Mouse (Mus musculus): ENCODE data around the gene C130026I21Rik.
"Not testable (repeated sequence)": the region's sequence is repeated elsewhere in the genome, so short reads cannot be mapped to it uniquely, and the experiment has no call there.

The C130026I21Rik gene

GRCm38 (mm10) chr1:85071690-85072089 is 198.7 kb downstream of the C130026I21Rik start:
- in situ Hi-C loops (cut with MboI, MseI): loop anchor here (5.0 to 10.0 kb wide), 4 partner anchors 116 to 566 kb away; no protein-coding TSS in a partner anchor

- in situ Hi-C loops (cut with MboI, MseI): loop anchor here (5.0 kb wide), 1 partner anchor 78 kb away; no protein-coding TSS in a partner anchor
Measured at GRCm38 (mm10) chr1:85035801-85036200, 234.6 kb downstream of the C130026I21Rik start.

- in situ Hi-C loops (cut with MboI, MseI): not testable (repeated sequence)
Measured at GRCm38 (mm10) chr1:85034394-85034793, 236.0 kb downstream of the C130026I21Rik start.

GRCm38 (mm10) chr1:85033616-85034015 is 236.8 kb downstream of the C130026I21Rik start:
- in situ Hi-C loops (cut with MboI, MseI): not testable (repeated sequence)

GRCm38 (mm10) chr1:85030211-85030610 is 240.2 kb downstream of the C130026I21Rik start:
- in situ Hi-C loops (cut with MboI, MseI): not testable (repeated sequence)

GRCm38 (mm10) chr1:85011933-85012332 is 258.4 kb downstream of the C130026I21Rik start:
- in situ Hi-C loops (cut with MboI, MseI): not testable (repeated sequence)

- in situ Hi-C loops (cut with MboI, MseI): not testable (repeated sequence)
Measured at GRCm38 (mm10) chr1:85010947-85011346, 259.4 kb downstream of the C130026I21Rik start.

- in situ Hi-C loops (cut with MboI, MseI): loop anchor here (5.0 kb wide), 1 partner anchor 450 kb away; no protein-coding TSS in a partner anchor
Measured at GRCm38 (mm10) chr1:85007737-85008136, 262.6 kb downstream of the C130026I21Rik start.

GRCm38 (mm10) chr1:84999241-84999640 is 271.1 kb downstream of the C130026I21Rik start:
- in situ Hi-C loops (cut with MboI, MseI): not testable (repeated sequence)

GRCm38 (mm10) chr1:84996305-84996704 is 274.1 kb downstream of the C130026I21Rik start:
- in situ Hi-C loops (cut with MboI, MseI): not testable (repeated sequence)

- in situ Hi-C loops (cut with MboI, MseI): loop anchor here (5.0 kb wide), 2 partner anchors 123 to 583 kb away; partner anchors contain the start of gene G530012D18Rik
Measured at GRCm38 (mm10) chr1:84994461-84994860, 275.9 kb downstream of the C130026I21Rik start.

- in situ Hi-C loops (cut with MboI, MseI): loop anchor here (5.0 kb wide), 2 partner anchors 123 to 583 kb away; partner anchors contain the start of gene G530012D18Rik
Measured at GRCm38 (mm10) chr1:84993688-84994319, 276.6 kb downstream of the C130026I21Rik start.

- in situ Hi-C loops (cut with MboI, MseI): loop anchor here (5.0 kb wide), 2 partner anchors 124 to 584 kb away; partner anchors contain the start of gene G530012D18Rik
Measured at GRCm38 (mm10) chr1:84993235-84993634, 277.1 kb downstream of the C130026I21Rik start.

GRCm38 (mm10) chr1:84992827-84993226 is 277.5 kb downstream of the C130026I21Rik start:
- in situ Hi-C loops (cut with MboI, MseI): loop anchor here (5.0 kb wide), 2 partner anchors 124 to 584 kb away; partner anchors contain the start of gene G530012D18Rik

GRCm38 (mm10) chr1:84989044-84989443 is 281.3 kb downstream of the C130026I21Rik start:
- in situ Hi-C loops (cut with MboI, MseI): not testable (repeated sequence)

- in situ Hi-C loops (cut with MboI, MseI): not testable (repeated sequence)
Measured at GRCm38 (mm10) chr1:84987729-84988128, 282.6 kb downstream of the C130026I21Rik start.

GRCm38 (mm10) chr1:84961779-84962178 is 308.6 kb downstream of the C130026I21Rik start:
- in situ Hi-C loops (cut with MboI, MseI): not testable (repeated sequence)

GRCm38 (mm10) chr1:84957713-84958112 is 312.7 kb downstream of the C130026I21Rik start:
- in situ Hi-C loops (cut with MboI, MseI): loop anchor here (5.0 to 10.0 kb wide), 4 partner anchors 80 to 585 kb away; no protein-coding TSS in a partner anchor

- in situ Hi-C loops (cut with MboI, MseI): loop anchor here (5.0 to 10.0 kb wide), 4 partner anchors 81 to 586 kb away; no protein-coding TSS in a partner anchor
Measured at GRCm38 (mm10) chr1:84956771-84957170, 313.6 kb downstream of the C130026I21Rik start.

- in situ Hi-C loops (cut with MboI, MseI): loop anchor here (10.0 kb wide), 1 partner anchor 362 kb away; no protein-coding TSS in a partner anchor
Measured at GRCm38 (mm10) chr1:84952456-84953181, 317.7 kb downstream of the C130026I21Rik start.

- in situ Hi-C loops (cut with MboI, MseI): loop anchor here (10.0 kb wide), 1 partner anchor 363 kb away; no protein-coding TSS in a partner anchor
Measured at GRCm38 (mm10) chr1:84951566-84951965, 318.8 kb downstream of the C130026I21Rik start.

- in situ Hi-C loops (cut with MboI, MseI): no loop called here
Measured at GRCm38 (mm10) chr1:84947390-84947789, 323.0 kb downstream of the C130026I21Rik start.

Data from regulatory T cell (primary cell).